7 mouse cellular contexts compared by ENCODE assay signal in the genomic region with DNA sequence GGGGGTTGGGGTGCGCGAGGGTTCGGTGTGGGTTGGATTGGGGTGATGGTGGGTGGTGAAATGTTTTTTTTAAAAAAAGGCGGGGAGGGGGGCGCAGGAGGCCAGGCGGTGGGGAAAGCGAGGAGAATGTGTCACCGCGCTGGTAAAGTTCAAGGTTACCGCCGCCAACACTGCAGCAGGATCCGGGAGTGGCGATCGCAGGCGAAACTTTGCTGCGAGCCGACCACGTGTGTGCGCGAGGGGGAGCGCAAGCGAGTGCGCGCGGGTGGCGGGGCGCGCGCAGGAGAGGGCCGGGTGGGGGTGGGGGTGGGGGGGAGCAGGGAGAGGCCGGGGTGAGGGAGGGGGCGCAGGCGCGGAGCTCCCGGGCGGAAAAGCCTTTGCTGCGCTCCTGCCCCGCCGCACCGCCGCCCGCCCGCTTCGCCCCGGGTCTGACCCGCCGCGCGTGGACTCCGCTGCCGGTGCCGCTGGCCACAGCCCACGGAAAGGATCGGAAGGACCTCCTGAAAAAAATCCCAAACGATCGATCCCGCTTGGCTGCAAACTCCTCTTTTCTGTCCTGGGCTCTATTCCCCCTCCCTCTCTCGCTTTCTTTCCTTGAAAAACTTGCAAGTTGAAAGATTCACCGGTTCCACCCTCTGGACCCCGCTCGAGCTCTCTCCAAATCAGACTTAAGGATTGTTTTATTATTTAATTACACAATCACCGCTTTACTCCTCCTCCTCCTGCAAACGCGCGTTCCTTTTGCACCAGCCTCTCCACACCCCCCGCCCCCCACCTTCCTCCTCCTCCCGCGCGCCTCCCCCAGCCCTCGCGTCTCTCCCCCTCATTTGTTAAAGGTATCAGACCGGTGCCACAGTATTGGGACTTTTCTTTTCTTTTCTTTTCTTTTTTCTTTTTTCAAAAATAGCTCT.
A peak's percentile ranks its signal among the peaks of the same experiment; 100 is the strongest.
DNase-seq lines count a peak whose midpoint lies in the region; ATAC-seq and TF ChIP-seq lines count a peak whose summit lies in the region.

No protein-coding gene starts in this region.

- H3K27me3 ChIP-seq in limb, embryonic 14.5 days (ENCODE audit: control insufficient read depth, insufficient read depth, low read length) = no peaks in the 10 kb centered on the region
- H3K27me3 ChIP-seq in midbrain, postnatal 0 days (ENCODE audit: insufficient read depth, low read length) = no peaks in the 10 kb centered on the region

- peak overlapping the region; percentile 99 for H3K4me3 ChIP-seq in limb, embryonic 14.5 days (replicated peaks; ENCODE audit: low read length)
- peak overlapping the region; percentile 69 for H3K4me3 ChIP-seq in midbrain, postnatal 0 days (ENCODE audit: low read depth, low read length)

- ATAC-seq in limb, embryonic 14.5 days (ENCODE audit: low FRiP score, low read depth) = peak; percentile 65
- ATAC-seq in midbrain, postnatal 0 days (ENCODE audit: low FRiP score) = peak; percentile 60

- peak overlapping the region; percentile 100 for H3K27ac ChIP-seq in limb, embryonic 14.5 days (replicated peaks; ENCODE audit: low read depth, low read length)
- H3K27ac ChIP-seq in midbrain, postnatal 0 days (ENCODE audit: low read depth, low read length) = peak overlapping the region; percentile 91

- TF ChIP-seq CTCF in midbrain, postnatal 0 days (IDR thresholded peaks at IDR 0.05) = no peak

- peak; percentile 88 for DNase-seq in adrenal gland, postnatal 36 days
- peak; percentile 74 for DNase-seq in embryo, embryonic 9.5 days (ENCODE audit: extremely low spot score)
- peak; percentile 86 to 87 for DNase-seq in heart, adult 18-20 months
- peak; percentile 78 for DNase-seq in kidney, adult 18-20 months
- DNase-seq in limb, embryonic 14.5 days (ENCODE audit: low spot score) = peak; percentile 90
- DNase-seq in midbrain, postnatal 0 days (ENCODE audit: low spot score) = peak; percentile 78
- peak; percentile 55 to 62 for DNase-seq in urinary bladder, adult 18-20 months (ENCODE audit: low spot score in 2 of 2)

- peak overlapping the region; percentile 100 for H3K9ac ChIP-seq in limb, embryonic 14.5 days (ENCODE audit: low read depth, low read length, severe bottlenecking)
- H3K9ac ChIP-seq in midbrain, postnatal 0 days (replicated peaks; ENCODE audit: low read length, poor library complexity, severe bottlenecking) = peak overlapping the region; percentile 77

- 0 out of 2 replicates have a peak, but pooled peaks cover 3% of the 10 kb centered on the region for H3K36me3 ChIP-seq in limb, embryonic 14.5 days (ENCODE audit: control insufficient read depth, insufficient read depth, low read length)
- no peaks in the 10 kb centered on the region for H3K36me3 ChIP-seq in midbrain, postnatal 0 days (ENCODE audit: insufficient read depth, low read length)

- peak overlapping the region; percentile 89 for H3K4me2 ChIP-seq in limb, embryonic 14.5 days (replicated peaks; ENCODE audit: low read depth, low read length, severe bottlenecking)
- peak overlapping the region; percentile 98 for H3K4me2 ChIP-seq in midbrain, postnatal 0 days (ENCODE audit: low read depth, low read length, poor library complexity, severe bottlenecking)

- H3K4me1 ChIP-seq in limb, embryonic 14.5 days (ENCODE audit: control insufficient read depth, insufficient read depth, low read length) = peaks cover 35% of the 10 kb centered on the region
- no peaks in the 10 kb centered on the region for H3K4me1 ChIP-seq in midbrain, postnatal 0 days (ENCODE audit: insufficient read depth, low read length)

- 0 out of 2 replicates have a peak, but pooled peaks have one; percentile 19 for TF ChIP-seq POLR2A in limb, embryonic 14.5 days (IDR thresholded peaks at IDR 0.05; ENCODE audit: borderline replicate concordance, extremely low read depth, insufficient read depth, insufficient read length)

- no peaks in the 10 kb centered on the region for H3K9me3 ChIP-seq in limb, embryonic 14.5 days (ENCODE audit: control insufficient read depth, low read length)
- no peaks in the 10 kb centered on the region for H3K9me3 ChIP-seq in midbrain, postnatal 0 days (ENCODE audit: low read length)

- 0% methylated on average over 29 of the region's 72 CpGs for WGBS in limb, embryonic 14.5 days
- under 1% methylated on average over 51 of the region's 72 CpGs for WGBS in midbrain, postnatal 0 days

Comparison
In these comparisons a context has a peak if more than half of its experiments do, and no peak if none do; other contexts are left out.
1. Peak in every context shown above with its lines: DNase-seq, ATAC-seq, H3K4me3 ChIP-seq and H3K27ac ChIP-seq.